Mouse (Mus musculus) heart, postnatal 14 days (tissue): ENCODE measurements around the gene Gm28305. TPM values are rescaled to one million over a fixed set of nuclear protein-coding genes. Genes with fewer than 3 reads are reported as not detected.

Source experiments
- DNase-seq, 2 experiments: peaks; one replicate each; pipeline ENCODE4 v3.0.0; 2021 to 2022
- intact Hi-C: fragments of 180-260 bp; cut with DNase I; formaldehyde crosslinking; loops from one replicate; pipeline ENCODE4 v1.15.1; 2025
- total RNA-seq, 2 experiments: library from RNA; stranded (reverse); gene quantifications; 2 replicates each; pipeline ENCODE4 v1.2.3; 2021

The Gm28305 gene
- total RNA-seq, 2 experiments from 2014 or later: not detected

DNA sequence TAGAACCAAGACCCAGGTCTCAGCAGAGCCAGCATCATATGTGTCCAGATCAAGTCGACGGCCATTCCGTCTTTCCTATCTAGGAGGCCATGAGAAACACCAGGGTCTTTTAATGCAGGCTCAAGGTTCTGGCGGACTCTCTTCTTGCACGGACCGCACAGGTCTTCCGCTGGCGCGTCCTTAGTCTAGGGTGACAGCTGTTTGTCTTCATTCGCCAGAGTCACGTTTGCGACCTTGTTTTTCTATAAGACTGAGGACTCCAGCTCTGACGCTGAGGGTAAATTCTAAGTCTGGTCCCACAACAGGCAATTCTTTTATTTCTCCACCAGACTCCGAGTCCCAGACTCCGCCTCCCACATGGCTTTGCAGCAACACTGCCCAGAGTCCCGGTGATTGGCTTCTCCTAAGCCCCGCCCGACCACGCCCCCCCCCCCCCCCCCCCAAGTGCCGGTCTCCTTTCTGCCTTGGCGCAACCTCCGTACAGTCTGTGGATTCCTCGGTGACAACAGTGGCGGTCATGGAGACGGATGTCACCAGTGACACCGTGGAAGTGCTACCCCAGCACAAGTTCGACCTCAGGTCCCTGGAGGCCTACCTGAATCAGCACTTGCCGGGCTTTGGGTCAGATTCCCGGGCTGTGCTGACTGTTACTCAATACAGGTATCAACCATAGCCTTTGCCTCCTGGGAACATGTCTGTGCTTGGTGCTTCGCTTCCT lies 22.9 kb downstream of the Gm28305 start, which contains the start of gene Acad11:
Gene Acad11 (plus strand): TSS at position 134 of the 718 bp plus-strand sequence.
- intact Hi-C loops: loop anchor here (5.0 kb wide), 1 partner anchor 61 kb away; the partner anchor contains the start of gene Nphp3
- DNase-seq: peak; percentile 81 to 86

DNA sequence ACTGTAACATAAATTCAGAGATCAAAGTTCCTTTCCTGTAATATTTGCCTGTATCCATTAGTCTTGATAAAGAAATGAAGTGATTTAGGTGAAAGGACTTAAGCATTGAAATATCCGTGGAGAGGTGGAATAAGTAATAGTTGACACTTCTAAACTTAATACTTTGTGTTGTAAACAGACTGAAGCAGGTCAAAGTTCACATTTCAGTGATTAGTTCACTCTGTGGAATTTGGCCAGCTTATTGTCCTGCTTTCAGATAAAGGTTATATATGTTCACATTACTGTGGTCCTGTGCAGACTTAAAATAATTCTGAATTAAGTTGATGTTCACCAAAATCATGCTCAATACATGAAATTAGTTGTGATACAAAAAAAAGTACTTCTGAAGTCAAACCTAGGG lies 24.1 kb downstream of the Gm28305 start:
- intact Hi-C loops: loop anchor here (5.0 kb wide), 1 partner anchor 62 kb away; the partner anchor contains the start of gene Nphp3
- DNase-seq: no peak

DNA sequence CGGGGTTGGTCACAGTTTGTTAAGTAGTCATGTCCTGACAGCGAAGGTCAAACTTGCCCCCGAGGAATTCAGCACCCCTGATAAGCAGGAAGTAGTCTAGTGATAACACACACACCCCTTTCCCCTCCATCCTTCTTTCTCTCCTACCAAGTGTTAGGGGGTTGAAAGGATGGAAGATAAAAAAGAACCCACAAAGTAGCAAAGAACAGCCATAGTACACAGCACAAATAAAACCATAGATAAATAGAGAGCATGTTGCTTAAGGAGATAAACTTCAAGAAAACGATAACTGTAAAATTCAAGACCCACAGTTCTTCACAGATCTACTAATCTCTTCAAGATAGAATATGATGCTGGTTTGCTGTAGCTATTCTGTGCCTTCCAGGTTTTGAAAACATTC lies 29.8 kb downstream of the Gm28305 start:
- intact Hi-C loops: no loop called here
- no peak for DNase-seq

DNA sequence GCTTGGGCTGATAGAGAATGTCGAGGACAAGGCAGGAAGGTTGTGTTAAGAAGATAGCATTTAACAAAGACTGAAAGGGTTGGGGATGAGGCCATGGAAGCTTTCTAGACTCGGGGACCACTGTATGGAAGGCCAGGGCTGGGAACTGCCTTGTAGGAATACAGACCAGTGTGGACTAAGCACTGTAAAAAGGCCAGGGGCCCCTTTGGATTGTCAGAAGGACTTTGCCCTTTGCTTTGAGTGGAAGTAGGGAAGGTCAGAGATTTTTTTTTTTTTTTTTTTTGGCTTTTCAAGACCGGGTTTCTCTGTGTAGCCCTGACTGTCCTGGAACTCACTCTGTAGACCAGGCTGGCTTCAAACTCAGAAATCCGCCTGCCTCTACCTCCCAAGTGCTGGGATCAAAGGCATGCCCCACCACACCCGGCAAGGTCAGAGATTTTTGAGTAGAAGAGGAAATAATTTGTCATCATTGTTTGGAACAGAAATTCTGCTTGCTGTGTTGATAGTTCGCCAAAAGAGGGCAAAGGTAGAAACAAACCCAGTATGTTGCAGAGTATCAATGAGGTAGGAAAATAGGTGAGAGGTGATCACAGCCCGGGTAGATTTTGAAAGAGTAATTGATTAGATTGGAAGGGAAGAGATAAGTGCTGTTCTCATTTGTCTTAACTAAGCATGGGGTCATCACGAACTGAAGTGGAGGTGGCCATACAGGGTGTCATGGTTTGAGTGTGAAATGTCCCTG lies 30.6 kb downstream of the Gm28305 start:
- no peak for DNase-seq
- intact Hi-C loops: no loop called here

DNA sequence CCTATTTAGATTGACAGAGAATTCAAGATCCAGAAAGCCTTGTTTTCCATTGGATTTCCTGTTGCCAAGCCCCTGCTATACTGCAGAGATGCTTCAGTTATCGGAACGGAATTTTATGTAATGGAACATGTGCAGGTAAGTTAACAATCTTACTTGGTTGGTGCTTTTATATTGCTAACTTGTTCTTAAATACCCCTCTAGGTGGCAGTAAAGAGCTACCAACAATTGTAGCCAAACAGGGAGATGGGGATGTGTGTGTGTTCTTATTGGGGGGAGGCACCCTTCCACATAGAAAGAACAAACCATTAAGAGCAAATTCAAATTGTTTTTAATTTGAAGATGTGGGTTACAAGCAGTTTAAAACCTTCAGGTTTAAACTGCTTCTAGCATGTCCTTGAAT lies 35.3 kb downstream of the Gm28305 start:
- intact Hi-C loops: no loop called here
- DNase-seq: no peak

DNA sequence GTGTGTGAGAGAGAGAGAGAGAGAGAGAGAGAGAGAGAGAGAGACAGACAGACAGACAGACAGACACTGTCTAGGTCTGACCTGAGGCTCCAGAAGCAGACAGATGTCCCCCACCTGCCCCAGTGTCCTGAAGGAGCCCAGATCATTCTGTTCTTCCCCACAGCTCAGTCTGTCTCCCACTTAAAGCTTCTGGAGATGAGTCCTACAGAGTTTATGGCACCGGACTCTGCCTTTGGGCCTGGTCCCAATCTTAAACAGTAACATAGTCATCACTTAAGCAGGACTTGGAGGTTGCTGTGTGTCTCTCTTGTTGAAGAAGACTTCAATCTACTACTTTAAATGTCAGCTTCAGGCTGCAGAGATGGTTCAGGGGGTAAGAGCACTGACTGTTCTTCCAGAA lies 38.3 kb downstream of the Gm28305 start:
- intact Hi-C loops: no loop called here
- no peak for DNase-seq

DNA sequence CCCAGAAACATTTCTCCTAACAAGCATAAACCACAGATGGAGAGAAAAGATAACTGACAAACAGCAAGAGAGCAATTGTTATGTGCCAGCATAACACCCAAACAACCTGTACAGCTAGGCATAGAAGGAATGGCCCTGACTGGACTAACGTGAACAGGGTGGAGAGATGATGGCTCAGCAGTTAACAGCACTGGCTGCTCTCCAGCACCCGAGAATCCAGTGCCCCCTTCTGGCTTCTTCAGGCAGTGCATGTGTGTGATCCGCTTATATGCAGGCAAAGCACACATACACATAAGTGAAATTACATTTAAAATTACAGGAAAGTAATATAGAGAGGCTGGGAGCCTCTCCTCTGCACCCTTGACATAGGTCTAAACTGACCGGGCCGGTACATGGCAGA lies 38.9 kb downstream of the Gm28305 start:
- intact Hi-C loops: no loop called here
- peak; percentile 25 to 51 for DNase-seq

DNA sequence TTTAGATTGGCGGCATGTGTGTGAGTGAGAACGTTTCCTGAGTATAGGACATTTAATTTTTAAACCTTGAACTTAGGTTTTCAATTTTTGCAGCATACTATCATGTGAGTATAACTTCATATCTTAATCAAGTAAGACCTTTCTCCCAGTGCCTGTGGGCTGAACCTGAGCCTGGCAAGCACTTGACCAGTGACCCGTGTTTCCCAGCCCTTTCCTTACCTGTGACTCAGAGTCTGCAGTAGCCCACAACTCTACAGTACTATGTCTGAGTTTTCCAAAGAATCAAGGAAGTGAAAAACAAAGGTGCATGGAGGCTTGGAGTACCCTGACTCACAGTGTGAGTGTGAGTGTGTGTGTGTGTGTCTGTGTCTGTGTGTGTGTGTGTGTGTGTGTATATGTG lies 39.6 kb downstream of the Gm28305 start:
- no peak for DNase-seq
- intact Hi-C loops: no loop called here

DNA sequence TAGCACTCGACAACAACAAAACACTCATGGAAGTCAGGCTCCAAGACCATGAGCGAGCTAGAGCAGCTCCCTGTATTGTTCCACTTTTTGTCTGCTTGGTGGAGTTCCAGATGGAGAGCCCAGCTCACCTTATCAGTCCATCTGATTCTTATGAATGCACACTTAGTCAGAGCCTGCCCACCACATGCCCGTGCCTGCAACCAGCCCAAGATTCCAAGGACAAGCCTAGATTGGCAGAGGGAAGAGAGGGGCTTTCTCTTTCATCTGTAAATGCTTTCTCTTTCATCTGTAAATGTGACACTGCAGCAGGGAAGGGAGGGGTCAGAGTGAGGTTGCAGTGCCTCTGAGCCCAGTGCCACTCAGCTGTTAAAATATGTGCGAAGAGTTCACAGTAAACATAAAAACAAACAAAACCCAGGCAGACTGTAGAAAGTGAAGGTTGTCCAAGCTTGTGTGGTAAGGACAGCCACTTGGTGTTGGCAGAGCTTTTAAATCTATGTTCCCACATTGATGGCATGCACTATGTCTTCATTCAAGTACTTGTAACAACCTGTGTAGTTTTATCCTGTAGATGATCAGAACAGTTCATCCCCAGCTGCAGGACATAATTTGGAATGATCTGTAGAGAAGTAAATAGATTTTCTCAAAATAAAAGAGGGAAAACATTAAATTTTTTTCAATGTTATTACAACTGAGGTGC lies 45.4 kb downstream of the Gm28305 start:
- no peak for DNase-seq
- intact Hi-C loops: loop anchor here (5.0 kb wide), 1 partner anchor 56 kb away; no protein-coding TSS in a partner anchor

DNA sequence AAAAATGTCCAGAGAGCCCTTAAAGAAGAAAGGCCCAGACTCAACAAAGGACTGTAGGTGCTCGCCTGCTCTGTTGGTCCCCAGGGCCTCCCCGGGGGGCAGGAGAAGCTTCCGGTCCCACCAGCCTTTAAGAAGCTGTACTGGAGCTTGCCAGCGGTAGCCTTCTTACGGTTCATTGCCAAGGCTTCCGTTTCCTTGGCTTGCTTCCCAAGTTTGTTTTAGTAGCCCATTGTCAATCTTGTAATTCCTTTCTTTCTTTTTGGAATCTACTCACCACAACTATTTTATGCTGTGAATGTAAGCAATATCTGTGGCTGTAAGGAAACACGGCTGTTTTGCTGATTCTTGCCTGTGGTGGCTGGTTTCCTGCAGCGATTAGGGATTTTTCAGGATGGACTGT lies 48.1 kb downstream of the Gm28305 start:
- intact Hi-C loops: loop anchor here (5.0 kb wide), 1 partner anchor 54 kb away; no protein-coding TSS in a partner anchor
- peak; percentile 39 to 49 for DNase-seq

DNA sequence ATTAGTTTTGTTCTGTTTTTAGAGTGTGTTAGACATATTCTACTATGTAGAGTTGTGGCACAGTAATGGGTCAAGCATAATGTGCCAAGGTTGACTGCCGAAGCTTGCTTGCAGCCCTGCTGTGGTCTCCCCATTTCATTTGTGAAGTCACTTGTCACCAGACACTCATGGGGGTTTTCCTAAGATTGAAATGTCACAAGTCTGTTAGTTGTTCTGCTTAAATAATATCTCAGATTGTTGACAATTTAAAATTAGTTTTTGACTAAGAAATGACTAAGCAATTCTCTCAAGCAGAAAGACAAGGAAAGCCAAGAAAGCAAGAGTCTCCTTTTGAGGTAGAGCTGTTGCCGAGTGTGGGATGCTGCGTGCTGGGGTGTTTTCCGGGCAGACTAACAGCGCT lies 52.5 kb downstream of the Gm28305 start:
- DNase-seq: no peak
- intact Hi-C loops: no loop called here

DNA sequence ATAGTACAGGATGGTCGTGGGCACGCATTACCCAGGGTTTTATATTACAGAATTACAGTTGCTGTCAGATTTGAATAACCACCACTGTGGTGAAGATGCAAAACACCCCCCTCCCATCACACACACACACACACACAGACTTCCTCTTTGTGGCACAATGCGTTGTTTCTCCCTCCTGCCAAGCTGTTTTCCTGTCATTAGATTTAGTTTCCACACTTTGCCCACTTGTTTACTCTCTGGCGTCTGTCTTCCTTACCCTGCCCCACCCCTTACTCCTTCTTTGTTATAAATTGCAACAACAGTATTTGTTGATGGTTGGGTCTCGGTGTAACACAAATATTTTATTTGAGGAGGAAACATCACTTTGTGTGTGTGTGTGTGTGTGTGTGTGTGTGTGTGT lies 57.8 kb downstream of the Gm28305 start:
- intact Hi-C loops: no loop called here
- DNase-seq: no peak

DNA sequence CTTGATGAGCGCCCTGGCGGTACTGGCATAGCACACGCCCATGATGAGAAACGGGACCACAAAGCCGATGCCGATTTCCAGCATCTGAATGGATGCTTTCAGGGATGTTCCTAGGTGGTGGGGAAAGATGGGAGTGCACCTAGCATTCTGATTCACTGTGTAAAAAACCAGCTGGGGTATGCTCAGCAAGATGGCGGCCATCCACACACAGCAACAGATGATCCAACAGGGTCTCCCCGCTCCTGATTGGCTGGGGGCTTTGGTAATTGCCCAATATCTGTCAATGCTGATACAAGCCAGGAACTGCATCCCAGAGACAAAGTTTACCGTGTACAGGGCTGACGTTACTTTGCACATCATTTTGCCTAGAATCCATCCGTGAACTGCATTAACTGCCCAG lies 58.6 kb downstream of the Gm28305 start:
- DNase-seq: no peak
- intact Hi-C loops: no loop called here

DNA sequence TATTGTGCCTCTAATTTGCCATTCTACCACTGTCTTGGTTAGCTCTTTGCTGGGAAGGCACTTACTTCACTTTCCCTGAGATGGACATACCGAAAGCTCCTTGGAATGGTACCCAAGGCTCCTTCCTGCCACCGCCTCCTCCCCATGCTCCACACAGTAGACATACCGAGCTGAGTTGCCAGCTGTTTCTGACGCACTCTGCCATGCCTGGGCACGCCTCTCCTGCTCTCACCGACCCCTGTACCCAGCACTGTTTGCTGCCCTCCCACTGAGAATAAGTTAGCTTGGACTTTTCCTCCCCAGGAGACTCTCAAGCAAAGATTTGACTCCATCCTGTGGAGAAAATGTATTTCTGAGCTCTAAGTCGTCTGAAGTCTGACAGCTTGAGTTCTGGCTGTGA lies 60.4 kb downstream of the Gm28305 start:
- DNase-seq: no peak
- intact Hi-C loops: no loop called here

DNA sequence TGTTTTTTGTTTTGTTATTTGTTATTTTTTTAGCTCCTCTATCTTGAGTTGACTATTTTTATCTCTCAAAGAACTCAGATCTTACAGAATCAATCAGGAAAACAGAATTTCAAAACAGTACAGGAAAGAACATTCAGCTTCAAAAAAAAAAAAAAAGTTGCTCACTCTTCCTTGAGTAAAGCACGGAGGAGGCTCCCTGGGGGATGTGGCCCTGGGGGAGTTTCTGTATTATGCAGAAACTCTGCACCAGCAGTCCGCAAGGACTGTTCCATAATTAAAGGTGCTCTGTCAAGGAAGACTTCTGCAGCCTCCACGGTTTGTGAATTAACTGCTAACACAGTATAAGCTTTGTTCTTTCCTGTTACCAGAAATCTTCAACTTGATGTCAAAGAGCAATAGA lies 61.0 kb downstream of the Gm28305 start:
- intact Hi-C loops: no loop called here
- no peak for DNase-seq

DNA sequence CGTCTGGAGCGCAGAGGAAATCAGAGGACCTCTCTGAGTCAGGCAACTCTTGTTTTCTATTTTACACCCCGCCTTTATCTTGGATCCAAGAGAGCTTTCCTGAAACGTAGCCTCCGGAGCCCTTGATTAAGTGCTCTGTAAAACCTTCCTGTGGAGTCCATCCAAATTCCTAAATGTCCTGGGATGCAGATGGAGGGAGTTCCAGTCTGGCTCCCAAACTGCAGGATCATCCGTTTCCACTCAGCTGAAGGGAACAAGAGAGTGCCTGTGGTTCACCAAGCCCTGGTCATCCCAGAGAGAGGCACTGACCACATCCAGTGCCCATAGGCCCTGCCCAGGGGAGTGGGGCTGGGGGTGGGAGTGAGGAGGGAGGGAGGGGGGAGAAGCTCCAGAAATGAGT lies 61.8 kb downstream of the Gm28305 start:
- peak; percentile 11 to 27 for DNase-seq
- intact Hi-C loops: no loop called here

DNA sequence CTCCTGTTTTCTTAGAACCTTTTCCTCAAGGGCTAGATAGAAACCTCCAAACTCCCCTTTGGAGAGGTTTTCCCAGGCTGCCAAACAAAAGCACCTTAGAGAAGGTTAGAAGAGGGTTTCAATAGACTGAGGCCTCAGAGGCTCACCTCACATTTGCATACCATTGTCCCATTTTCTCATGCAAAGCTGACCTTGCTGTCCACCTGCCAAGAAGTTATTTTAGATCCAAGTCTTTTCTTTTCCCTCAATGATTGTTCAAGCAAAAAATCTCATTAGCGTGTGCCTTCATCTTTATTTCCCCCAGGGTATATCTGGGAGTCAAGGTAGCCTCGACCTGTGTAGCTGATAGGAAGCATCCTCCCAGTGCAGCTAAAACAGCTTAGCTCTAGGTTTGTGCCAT lies 62.4 kb downstream of the Gm28305 start:
- no peak for DNase-seq
- intact Hi-C loops: no loop called here

DNA sequence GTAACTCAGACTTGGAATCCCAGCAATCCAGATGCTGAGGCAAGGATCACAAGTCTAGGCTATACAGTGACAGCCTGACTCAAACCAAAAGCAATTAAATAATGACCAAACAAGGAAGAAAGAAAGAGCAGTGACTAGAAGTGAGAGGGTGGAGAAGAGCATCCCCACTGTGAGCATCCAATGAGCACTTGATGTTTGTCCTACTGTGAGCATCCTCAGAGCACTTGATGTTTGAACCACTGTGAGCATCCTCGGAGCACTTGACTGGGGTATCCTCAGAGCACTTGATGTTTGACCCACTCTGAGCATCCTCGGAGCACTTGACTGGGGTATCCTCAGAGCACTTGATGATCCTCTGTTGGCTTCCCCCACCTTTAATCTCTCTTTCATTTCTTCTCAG lies 64.5 kb downstream of the Gm28305 start:
- no peak for DNase-seq
- intact Hi-C loops: no loop called here

DNA sequence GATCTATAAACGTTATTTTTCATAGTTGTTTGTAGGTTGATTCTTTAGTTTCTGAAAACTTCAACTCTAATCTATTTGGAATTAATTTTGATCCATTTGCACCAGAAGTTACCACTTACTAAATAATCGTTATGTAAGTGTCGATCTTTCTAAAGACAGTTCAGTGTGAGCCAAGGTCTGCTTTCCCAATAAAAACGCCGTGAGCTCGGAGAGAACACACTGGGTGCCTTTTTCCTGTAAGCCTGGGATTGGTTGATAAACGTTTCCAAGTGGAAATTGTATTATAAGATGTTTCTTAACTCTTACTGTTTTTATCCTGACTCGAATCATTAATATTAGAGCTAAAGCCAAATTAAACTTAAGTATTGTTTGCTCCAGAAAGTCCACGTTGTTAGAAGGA lies 66.5 kb downstream of the Gm28305 start:
- DNase-seq: no peak
- intact Hi-C loops: no loop called here

DNA sequence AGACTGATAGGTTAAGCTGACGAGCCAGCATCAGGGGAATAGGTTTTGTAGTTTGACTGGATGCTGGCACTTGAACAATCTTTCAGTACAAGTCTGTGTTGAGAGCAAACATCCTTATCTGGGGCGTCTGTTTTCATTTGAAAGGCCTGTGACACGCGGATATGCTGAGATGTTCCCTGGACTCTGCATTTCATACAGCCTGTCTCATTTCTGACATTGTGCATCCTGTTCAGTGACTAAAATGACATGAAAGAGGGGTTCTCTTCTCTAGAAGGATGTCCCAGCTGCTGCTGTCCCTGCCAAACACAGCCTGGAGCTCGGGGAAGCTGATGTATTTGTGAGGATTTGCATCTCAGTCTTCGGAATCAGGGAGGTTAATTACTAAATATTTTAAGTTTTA lies 67.0 kb downstream of the Gm28305 start:
- DNase-seq: no peak
- intact Hi-C loops: no loop called here

DNA sequence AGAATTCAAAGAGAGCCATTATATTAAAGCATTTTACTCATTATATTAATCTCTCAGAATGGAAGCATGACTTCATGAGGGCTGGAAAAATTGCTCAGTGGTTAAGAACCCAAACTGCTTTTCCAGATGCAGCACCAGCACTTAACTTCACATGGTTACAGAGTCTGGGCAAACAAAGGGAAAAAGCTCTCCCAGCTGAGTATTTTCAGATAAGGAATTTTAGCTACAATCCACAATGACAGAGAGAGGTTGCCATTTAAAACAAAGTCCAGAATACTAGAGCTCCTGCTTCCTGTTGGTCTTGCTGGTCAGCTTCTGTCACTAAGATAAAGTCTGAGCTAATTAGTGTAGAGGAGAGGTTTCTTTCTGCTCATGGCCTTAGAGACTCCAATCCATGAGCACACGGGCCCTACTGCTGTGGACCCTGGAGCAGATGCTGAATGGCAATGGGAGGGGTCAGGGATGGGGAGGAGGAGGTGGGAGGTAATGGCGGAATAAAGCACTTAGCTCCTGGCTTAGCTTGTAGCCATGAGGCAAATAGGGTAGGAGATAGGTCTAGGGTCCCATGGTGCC lies 68.2 kb downstream of the Gm28305 start:
- no peak for DNase-seq
- intact Hi-C loops: no loop called here
